Mouse (Mus musculus) stomach, postnatal 0 days (tissue): Measurements from ENCODE around the gene Lat.

Experiments used
- CTCF ChIP-seq: IDR thresholded peaks from 2 replicates; pipeline ENCODE4 v1.5.1; 2016; ENCODE audit warnings: antibody characterized with exemption, low read depth, mild to moderate bottlenecking, moderate library complexity
- EP300 ChIP-seq: optimal IDR thresholded peaks from 2 replicates; pipeline ENCODE3; 2016; ENCODE audit warnings: antibody characterized with exemption

- TF ChIP-seq CTCF (peak; percentile 89), EP300 (no peak)
Observed at GRCm38 (mm10) chr7:126377278-126378158, 8.1 kb upstream of the Lat start, which contains the start of gene Spns1.
